Mouse (Mus musculus) fat pad, adult 2 months (tissue): ENCODE measurements around the gene Kif1c.

Source experiments
- DNase-seq: peaks from one replicate; pipeline ENCODE4 v3.0.0-alpha.2; 2011; ENCODE audit warnings: low read depth, low spot score; ENCODE audit errors: extremely low read depth

Kif1c gene

DNA sequence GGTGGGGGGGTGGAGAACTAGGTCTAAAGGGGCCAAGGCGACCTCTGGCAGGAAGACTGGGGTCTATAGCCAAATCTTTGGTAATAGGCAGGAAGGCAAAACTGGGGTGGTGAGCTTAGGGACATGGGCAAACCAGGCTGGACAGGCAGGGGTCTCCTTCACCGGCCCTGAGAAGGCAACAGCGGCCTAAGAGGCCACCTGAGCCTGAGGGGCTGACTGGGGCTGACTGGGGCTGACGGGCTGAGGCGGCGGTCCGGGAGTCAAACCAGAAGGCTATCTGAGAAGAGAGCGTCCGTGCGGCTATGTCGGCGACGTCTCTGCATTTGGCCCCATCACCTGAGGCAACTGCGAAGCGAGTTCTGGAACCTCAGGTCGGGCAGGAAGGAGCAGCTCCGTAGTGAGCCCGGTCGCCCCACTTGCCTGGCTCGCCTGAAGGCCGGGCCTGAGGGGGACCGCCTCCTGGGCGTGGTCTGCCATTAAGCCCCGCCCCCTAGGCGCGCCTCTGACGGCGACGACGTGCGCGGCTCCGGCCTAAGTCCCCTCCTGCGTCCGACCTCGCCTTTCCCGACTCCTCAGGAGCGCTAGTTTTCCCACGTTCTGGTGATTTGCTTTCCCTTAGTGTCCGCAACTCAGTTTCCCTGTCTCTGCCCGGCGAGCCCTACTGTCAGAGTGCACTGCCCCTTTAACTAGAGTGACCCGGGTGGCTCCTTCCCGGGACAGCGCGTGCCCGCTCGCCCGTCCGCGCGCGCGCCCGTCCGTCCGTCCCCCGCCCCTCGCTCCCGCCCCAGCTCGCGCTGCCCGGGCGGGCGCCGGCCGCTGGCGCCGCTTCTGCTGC lies at the start of gene Kif1c, which contains the start of gene Inca1:
Gene Kif1c, plus strand, starts transcription at position 827 of the 835 bp plus-strand sequence.
Gene Inca1, minus strand, starts transcription at position 434 of the 835 bp plus-strand sequence.
- DNase-seq = no peak

DNA sequence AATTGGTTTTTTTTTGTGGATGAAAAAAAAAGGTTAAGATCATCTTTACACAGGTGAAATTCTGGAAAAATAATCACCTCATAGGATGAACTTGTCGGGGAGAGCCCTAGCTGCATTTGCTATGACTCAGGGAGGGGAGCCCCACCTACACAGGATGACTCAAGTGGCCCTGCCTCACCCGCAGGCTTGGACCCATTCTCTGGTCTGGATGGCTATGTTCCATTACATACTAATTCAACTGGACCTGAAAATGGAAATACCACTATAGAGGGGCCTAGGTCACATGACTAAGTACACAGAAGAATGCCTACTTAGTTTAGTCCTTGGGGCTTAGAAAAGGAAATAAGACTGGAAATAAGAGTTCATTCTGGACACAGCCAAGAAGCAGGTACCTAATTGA lies 49.0 kb upstream of the Kif1c start:
- no peak for DNase-seq

DNA sequence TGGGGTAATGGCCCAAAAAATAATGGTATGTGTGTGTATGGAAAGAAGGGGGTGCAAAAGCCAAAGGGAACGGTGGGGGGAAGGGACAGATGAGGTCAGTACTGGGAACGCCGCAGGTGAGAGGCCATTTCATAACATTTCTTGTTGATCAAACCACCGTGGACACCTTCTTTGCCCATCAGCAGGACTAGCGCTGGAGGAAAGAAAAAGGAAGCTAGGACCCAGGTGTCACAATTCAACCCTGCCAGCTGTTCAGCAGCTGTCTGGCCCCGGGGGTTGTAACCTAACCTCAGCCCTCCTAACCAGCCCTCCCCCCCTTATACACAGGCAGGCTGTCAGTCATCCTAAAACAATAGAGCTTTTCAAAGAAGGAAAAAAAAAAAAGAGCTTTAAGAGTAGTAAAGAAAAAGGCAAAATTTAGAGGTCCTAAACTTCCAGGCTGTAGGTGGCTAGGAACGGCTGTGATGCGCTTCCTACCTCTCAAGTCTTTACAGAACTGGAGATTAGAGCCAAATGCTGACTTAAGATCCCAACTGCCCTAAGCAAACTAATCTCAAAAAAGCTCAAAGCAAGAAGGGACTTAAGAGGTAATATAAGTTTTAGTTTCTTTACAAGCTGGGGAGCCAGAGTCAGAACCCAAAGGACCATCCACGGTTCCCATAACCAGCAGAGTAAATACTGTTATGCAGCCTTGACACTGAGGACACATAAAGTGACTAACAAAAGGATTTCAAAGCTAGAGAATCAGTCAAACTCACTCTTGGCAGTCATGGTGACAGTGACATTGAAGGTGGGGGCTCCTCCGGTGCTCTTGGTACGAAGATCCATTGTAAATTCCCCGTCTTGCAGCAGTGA lies 48.1 kb upstream of the Kif1c start:
- DNase-seq = no peak

DNA sequence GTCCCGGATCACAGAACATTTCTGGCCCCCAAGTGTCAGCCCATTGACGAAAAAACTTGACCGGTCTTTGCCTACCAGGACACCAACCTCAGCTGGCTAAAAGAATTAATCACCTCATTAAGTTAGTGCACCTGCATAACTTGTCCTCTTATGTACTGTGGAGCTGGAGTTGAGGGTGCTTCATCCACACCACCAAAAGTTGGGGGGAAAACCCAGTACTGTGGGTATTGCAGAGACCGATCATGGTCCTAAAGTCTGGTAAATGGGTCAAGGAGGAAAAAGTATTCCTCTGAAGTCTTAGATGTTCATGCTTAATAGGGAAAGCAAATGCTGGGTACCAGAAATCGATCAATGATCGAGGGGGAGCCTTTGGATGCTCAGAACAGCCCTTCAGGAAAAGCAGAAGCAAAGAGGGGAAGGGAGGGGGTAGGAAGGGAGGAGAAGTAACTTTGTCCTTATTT lies 47.4 kb upstream of the Kif1c start:
- DNase-seq = no peak

DNA sequence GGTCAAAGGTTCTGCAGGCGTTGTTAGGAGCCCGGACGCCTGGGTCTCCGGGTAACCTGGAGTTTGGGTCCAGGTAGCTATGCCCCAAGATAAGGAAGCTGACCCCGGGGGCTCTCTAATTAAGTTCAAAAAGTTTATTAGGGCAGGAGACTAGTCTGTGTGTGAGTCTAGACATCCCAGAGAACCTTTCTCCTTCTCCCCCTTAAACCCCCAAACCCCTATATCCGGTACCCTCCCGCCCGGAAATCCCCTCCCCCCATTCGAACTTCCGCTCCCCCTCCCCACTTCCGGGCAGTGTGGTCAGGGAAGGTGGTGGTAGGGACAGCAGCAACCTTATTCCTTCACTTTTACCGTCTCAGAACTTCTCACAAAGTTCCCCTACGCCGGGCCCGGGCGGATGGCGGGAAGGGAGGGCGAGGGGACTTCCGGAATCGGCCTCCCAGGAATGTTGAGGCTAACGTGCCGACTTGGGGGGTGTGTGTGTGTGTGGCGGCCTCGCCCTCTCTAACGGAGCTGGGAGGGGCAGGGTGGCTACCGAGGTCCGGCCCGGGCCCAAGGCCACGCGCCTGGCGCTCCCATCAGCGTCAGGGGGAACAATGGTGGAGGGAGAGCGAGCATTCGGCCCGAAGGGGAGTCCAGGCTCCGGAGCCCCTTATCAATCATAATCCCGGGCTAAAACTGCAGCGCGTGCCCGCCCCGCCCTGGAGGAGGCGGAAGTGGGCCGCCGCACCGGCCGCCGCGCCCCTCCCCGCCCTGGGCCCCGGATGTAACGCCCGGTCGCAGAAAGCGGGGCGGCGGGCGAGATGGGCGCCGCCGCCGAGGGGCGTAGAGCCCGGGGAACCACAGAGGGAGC lies 46.8 kb upstream of the Kif1c start:
- DNase-seq = no peak

DNA sequence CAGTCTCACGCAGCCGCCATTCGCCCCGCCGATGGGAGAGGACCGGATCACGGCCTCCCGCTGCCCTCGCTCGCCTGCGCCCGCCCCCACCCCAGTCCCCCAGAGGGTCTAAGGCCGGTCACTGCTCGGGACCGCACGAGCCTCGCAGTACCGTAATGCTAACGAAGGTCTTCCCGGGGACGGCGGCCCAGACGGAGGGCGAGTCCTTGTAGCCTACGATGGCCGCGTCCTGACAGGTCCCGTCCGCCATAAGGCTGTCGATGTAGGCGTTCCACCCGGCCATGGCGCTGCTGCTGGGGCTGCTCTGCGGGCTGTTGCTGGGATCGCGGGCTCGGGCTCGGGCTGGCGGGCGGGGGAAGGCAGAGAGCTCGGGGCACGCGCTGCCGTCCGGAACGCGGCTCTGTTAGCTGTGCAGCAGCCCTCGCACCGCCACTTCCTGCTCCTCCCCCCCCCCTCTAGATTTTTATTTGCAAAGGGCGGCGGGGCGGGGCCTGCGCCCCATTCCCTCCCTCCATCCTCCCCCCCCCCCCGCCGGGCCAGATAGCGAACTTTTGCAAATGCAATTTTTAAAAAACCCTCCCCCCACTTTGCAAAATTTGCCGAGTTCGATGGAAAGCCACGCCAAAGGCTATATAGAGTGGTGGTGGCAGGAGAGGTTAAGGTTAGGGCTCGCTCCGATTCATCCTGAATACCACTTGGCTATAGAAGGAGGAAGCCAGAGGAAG lies 46.0 kb upstream of the Kif1c start, which contains the start of gene Pfn1:
Gene Pfn1, minus strand, starts transcription at position 447 of the 725 bp plus-strand sequence.
- no peak for DNase-seq

DNA sequence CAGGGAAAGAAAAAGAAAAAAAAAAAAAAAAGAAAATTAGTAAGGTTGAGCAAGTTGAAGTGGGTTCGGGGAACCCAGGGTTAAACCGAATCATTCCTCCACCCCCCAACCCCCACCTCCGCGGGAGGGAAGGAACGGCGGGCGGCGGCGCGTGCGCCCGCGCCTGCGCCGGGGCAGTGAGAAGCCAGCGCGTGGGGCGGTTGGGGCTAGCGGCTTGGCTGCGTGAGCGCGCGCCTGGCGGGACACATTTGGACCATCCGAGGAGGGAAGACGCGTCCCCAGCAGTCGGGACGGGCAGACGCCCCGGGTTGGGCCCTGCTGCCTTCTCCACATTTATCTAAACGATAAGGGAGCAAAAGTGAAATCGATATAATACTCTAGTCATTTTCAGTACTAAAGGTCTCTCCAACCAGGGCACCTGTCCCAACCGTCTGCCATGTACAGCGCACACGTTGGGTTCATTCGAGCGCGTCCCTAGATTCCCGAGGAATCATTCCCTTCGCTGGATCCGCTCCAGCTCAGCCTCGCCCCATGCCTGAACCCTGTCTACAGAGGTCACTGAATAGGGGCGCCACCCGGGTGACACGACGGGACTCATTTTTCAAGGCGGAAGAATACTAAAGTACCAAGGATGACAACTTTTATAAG lies 45.3 kb upstream of the Kif1c start:
- DNase-seq = no peak

DNA sequence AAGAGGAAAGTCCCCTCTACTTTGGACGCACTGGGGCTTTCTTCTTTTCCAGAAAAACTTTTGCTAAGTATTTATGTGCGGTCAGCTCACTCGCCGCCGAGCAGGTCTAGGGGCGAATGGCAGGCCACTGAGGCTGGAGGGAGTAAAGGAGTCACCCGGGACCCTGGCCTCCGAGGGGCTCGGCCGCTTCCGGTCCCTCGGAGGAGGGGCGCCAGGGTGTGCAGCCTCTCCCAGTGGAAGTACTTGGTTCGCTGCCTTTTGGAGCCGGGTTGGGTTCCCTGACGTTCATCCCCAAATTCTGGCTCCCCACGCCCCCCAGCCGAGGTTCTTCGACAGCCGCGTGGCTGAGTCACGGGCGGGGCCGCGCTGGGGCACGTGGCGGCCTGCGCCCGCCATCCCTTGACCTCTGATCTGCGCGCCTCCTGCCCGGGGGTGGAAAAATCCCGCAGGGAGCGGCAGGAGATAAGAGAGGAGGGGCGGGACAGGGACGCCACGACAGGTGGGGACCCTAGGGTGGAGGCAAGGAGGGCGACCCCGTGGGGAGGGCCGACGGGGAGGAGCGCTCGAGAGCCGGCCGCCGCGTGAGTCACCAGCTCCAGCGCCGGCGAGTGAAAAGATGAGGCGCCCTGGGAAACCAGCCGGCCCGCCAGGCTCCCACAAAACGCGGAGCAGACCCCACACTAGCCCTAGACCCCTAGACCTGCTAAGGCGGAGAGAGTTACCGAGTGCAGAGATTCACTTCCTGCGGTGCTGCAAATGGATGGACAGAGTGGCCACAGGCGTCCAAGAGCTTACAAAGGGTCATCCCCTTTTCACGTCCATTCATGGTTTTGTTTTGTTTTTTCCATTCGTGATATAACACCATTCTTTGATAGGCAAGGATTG lies 44.5 kb upstream of the Kif1c start:
- DNase-seq = no peak

DNA sequence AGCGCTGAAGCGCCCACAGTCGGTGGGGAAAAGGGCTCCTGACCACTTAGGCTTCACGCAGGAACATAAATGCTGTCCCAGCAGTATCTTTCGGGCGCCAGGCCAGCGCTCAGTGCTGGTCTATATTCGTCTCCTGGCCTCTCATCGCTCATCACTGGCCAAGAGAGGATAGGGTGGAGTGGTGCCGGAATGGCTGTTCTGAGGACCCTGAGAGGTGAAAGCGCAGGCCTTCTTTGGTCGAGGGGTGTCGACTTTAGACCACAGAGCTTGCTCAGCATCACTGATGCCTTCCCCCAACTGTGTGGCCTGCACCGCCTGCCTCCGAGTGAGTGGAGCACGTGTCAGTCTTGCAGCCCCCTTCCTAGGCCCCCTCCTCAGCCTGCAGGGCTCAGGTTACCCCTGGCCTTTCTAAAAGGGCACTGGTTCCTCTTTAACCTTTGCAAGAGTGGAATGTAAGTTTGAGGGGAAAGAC lies 43.9 kb upstream of the Kif1c start:
- no peak for DNase-seq

DNA sequence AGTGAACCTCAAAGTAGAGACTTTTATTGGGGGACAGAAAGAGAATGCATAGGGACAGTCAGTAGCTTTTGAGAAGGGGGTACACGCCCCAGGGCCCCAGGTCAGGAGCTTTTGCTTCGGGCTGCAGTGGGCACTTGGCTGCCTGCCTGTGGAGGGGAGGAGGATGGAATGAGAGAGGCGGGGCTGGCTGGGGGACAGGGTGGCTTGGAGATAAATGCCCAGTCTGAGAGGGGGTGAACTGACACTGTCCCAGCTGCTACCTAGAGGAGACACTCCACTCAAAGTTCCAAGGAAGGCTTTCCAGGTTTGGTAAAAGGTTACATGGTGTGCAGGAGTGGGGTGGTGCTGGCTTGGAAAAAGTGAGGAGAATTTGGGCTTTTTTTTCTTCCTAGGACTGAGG lies 43.4 kb upstream of the Kif1c start, which contains the start of gene Eno3:
Gene Eno3, plus strand, starts transcription at position 239 of the 400 bp plus-strand sequence.
- no peak for DNase-seq

DNA sequence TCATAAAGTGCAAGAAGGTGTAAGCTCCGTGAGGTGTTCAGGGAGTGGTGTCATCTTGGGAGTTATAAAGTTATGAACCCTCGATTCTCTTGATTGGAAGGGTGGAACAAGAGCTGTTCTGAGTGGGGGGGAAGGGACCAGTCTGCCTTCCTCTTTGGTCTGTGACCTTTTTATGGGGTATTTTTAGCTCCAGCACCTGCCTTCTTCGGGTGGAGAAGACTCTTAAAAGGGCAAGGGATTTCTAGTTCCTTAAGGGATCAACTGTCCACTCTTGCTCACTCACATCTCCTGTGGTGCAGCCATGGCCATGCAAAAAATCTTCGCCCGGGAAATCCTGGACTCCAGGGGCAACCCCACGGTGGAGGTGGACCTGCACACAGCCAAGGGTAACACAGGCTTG lies 42.8 kb upstream of the Kif1c start:
- DNase-seq = no peak

DNA sequence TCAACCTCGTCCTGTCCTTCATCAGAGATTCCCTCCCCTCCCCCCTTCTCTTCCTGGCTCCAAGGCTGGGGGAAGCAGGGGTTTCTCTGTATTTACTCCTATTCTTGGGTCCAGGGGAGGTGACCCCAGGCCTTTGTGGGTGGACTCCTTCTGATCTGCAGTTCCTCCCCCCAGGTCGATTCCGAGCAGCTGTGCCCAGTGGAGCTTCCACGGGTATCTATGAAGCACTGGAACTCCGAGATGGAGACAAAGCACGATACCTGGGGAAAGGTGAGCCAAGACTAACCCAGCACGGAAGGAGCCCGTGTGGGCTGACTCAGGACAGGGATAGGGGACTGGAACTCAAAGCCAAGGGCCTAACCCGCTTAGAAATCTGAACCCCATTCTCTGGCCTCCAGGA lies 42.4 kb upstream of the Kif1c start:
- no peak for DNase-seq

DNA sequence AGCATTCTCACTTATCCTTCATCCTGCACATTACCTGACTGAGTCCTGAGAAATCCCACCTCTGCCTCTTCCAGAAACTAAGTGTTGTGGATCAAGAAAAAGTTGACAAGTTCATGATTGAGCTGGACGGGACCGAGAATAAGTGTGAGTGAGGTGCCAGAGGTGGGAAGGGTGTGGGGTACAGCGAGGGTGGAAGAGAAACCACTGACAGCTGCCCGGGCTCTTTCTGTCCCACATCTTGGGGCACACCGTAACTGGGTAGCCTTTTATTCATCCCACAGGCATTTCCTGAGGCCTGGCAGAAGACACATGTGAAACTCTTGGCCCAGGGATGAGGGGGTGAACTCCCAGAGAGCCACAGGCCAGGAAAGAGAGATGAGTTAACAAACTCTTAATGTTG lies 41.8 kb upstream of the Kif1c start:
- no peak for DNase-seq

DNA sequence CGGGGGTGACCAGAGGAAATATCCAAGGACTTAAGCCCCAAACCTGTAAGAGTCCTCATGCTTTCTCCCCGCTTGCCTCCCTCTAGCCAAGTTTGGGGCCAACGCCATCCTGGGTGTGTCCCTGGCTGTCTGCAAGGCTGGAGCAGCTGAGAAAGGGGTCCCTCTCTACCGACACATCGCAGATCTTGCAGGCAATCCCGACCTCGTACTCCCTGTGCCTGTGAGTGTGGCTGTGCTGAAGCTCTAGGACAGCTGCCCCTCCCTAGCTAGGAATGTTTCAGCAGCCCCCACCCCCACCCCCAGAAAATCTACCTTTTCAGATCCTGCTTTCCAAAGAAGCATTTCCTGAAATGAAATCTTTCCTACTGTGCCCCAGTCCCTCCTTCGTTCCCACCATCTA lies 41.4 kb upstream of the Kif1c start:
- no peak for DNase-seq

DNA sequence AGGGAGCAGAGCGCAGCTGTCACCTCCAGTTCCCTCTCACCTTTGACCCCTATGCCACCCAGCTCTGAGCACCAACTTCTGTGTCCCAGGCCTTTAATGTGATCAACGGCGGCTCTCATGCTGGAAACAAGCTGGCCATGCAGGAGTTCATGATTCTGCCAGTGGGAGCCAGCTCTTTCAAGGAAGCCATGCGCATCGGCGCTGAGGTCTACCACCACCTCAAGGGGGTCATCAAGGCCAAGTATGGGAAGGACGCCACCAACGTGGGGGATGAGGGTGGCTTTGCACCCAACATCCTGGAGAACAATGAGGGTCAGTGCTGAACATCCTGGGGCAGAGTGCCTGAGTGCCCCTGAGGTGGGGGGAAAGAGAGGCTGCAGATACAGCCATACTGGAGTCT lies 39.8 kb upstream of the Kif1c start:
- no peak for DNase-seq

DNA sequence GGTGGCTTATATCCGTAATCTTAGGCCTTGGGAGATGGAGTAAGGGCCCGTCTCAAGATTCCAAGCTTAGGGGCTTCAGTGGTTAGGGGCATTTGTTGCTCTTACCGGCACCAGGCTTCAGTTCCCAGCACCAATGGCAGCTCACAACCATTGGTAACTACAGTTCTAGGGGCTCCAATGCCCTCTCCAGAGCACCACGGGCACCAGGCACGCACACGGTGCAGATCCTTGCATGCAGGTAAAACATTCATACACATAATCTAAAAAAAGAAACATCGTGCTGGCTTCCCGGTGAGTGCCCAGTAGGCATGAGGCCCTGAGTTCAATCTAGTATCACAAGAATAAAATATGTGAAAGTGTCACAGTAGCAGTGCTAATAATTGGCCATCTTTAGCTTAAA lies 37.2 kb upstream of the Kif1c start:
- DNase-seq = no peak

DNA sequence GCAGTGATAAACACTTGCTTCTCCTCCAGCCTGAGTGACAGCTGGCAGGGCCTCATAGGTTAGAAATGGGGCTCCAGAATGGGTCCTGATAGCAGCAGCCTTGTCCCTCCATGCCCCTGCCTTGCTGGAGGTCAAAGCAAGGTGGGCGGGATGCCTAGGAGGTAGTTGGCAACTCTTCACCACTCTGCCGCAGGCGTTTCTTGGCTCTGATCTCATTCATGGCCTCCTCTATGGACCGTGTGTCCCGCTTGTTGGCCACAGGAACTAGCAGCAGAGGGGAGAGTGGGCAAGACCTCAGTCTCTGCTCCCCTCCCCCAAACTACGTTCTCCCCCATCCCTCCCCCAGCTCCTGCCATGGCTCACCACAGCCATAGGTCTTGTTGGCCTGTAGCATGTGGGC lies 36.4 kb upstream of the Kif1c start:
- no peak for DNase-seq

DNA sequence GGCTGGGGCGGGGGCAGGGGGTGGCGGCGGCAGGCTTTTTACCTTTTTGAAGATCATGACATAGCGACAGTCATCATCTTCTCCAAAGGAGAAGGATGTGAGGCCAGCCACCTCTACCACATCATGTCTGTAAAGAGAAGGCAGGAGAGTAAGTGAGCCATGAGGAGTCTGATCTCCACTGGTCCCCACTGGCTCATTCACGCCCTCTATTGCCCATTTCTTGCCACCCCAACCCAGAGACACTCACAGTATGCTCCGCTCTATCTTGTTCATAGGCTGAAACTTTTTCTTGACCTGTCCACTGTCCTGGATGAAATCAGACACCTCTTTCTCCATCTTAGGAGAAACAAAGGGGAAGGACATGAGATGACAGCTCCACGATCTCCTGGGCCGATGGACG lies 35.6 kb upstream of the Kif1c start:
- no peak for DNase-seq

DNA sequence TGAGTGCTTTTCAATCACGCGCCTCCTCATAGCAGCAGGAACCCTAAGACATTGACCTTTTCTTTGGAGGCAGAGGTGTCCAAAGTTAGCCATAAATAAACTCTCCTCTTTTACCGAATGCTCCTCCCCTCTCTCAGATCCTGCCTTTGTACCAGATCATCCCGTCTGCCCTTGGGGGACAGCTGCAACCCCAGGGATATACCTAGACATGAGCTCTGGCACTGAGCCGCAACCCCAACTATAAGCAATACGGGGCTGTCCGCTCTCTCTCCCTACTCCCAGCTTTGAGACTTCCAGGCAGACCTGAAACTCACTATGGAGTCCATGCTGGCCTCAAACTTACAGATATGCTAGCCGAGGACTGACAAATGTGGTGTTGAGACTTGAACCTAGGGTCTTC lies 33.7 kb upstream of the Kif1c start:
- DNase-seq = no peak
